Mouse (Mus musculus) Patski (cell line): ENCODE measurements around the gene Rcc1l. TPM values are rescaled to one million over a fixed set of nuclear protein-coding genes. Genes with fewer than 3 reads are reported as not detected.

Experiments used
- ATAC-seq: fragments of 100-300 bp; one replicate; pipeline ENCODE4 v1.8.0; 2021
- CTCF ChIA-PET: fragments of 350-600 bp; sonication (Branson Sonifier 250); formaldehyde crosslinking; loops from one replicate; lab custom pipeline; 2022; ENCODE audit warnings: inconsistent platforms; lab: Charles Lee
- POLR2A ChIA-PET: fragments of 350-600 bp; sonication (Branson Sonifier 250); formaldehyde crosslinking; loops from one replicate; lab custom pipeline; 2022; ENCODE audit warnings: antibody characterized with exemption, inconsistent platforms; lab: Charles Lee
- DNase-seq: peaks from one replicate; pipeline ENCODE4 v3.0.0-alpha.2; 2011; ENCODE audit warnings: low read depth, low spot score
- H3K27me3 ChIP-seq: fragments of 371-371 bp; one replicate; pipeline ENCODE4 v1.5.1; 2021
- CTCF ChIP-seq: fragments of 100-300 bp; IDR thresholded peaks from one replicate; pipeline ENCODE4 v1.5.1; 2021
- in situ Hi-C: fragments of 300-500 bp; cut with MboI; formaldehyde crosslinking; loops from 3 replicates; pipeline ENCODE4 v1.11.1; 2018; ENCODE audit warnings: low pct_unique_long_range_greater_than_20kb, mixed read lengths
- polyA plus RNA-seq: library from polyadenylated mRNA; unstranded; gene quantifications from one replicate; pipeline ENCODE4 v1.2.3, GENCODE M21; 2021

The Rcc1l gene
- polyA plus RNA-seq, 1 experiment from 2014 or later = 44.6 TPM

GRCm38 (mm10) chr5:134175696-134176095 is 878 bp downstream of the Rcc1l start:
- no peak for DNase-seq
- in situ Hi-C loops = no loop called here
- ChIA-PET CTCF (interaction anchor here (1.5 kb wide), 2 partner anchors 14 to 26 kb away, joined by 3 read pairs; no protein-coding TSS in a partner anchor), POLR2A (interaction anchor here (1.0 to 1.3 kb wide), 2 partner anchors 11 to 77 kb away, joined by 3 read pairs; no protein-coding TSS in a partner anchor)
- TF ChIP-seq CTCF = no peak
- peak; percentile 44 for ATAC-seq
- no peaks in the 10 kb centered on the region for H3K27me3 ChIP-seq

GRCm38 (mm10) chr5:134173206-134173605 is 3.4 kb downstream of the Rcc1l start:
- no peak for ATAC-seq
- DNase-seq = no peak
- in situ Hi-C loops = no loop called here
- no peaks in the 10 kb centered on the region for H3K27me3 ChIP-seq
- POLR2A ChIA-PET = no interaction called here
- CTCF ChIA-PET = interaction anchor here (0.7 to 1.2 kb wide), 3 partner anchors 11 to 50 kb away, joined by 3 read pairs; no protein-coding TSS in a partner anchor
- no peak for TF ChIP-seq CTCF

GRCm38 (mm10) chr5:134170167-134170566 is 6.4 kb downstream of the Rcc1l start:
- H3K27me3 ChIP-seq = no peaks in the 10 kb centered on the region
- no peak for DNase-seq
- in situ Hi-C loops = no loop called here
- ChIA-PET POLR2A (interaction anchor here (0.7 kb wide), 2 partner anchors 17 to 127 kb away, joined by 3 to 4 read pairs; no protein-coding TSS in a partner anchor), CTCF (no interaction called here)
- no peak for ATAC-seq
- TF ChIP-seq CTCF = no peak

GRCm38 (mm10) chr5:134169231-134169630 is 7.3 kb downstream of the Rcc1l start:
- in situ Hi-C loops = no loop called here
- DNase-seq (no peak), ATAC-seq (no peak)
- ChIA-PET POLR2A (no interaction called here), CTCF (no interaction called here)
- H3K27me3 ChIP-seq = no peaks in the 10 kb centered on the region
- no peak for TF ChIP-seq CTCF

GRCm38 (mm10) chr5:134168033-134168432 is 8.5 kb downstream of the Rcc1l start:
- in situ Hi-C loops = no loop called here
- CTCF ChIA-PET = no interaction called here
- no peak for TF ChIP-seq CTCF

GRCm38 (mm10) chr5:134166642-134167041 is 9.9 kb downstream of the Rcc1l start:
- in situ Hi-C loops = no loop called here
- TF ChIP-seq CTCF = no peak
- CTCF ChIA-PET = no interaction called here
- no peaks in the 10 kb centered on the region for H3K27me3 ChIP-seq
- DNase-seq = no peak
- POLR2A ChIA-PET = no interaction called here
- no peak for ATAC-seq

More at GRCm38 (mm10) chr5:134168033-134168432, 8.5 kb downstream of the Rcc1l start:
- DNase-seq (no peak), ATAC-seq (no peak)
- POLR2A ChIA-PET = no interaction called here
- no peaks in the 10 kb centered on the region for H3K27me3 ChIP-seq

- no peak for DNase-seq
- in situ Hi-C loops = no loop called here
- CTCF ChIA-PET = no interaction called here
These were observed 11.9 kb downstream of the Rcc1l start for GRCm38 (mm10) chr5:134164688-134165087.

GRCm38 (mm10) chr5:134155916-134156466 is 20.6 kb downstream of the Rcc1l start:
- TF ChIP-seq CTCF = no peak
- POLR2A ChIA-PET = no interaction called here

More at GRCm38 (mm10) chr5:134164688-134165087, 11.9 kb downstream of the Rcc1l start:
- no peak for TF ChIP-seq CTCF
- POLR2A ChIA-PET = interaction anchor here (0.9 kb wide), 1 partner anchor 11 kb away, joined by 3 read pairs; the partner anchor contains the start of gene Rcc1l
- no peaks in the 10 kb centered on the region for H3K27me3 ChIP-seq
- peak; percentile 39 for ATAC-seq

GRCm38 (mm10) chr5:134151895-134152294 is 24.7 kb downstream of the Rcc1l start:
- ATAC-seq (no peak), DNase-seq (no peak)
- in situ Hi-C loops = no loop called here
- H3K27me3 ChIP-seq = no peaks in the 10 kb centered on the region
- TF ChIP-seq CTCF = no peak
- ChIA-PET CTCF (no interaction called here), POLR2A (no interaction called here)

More at GRCm38 (mm10) chr5:134155916-134156466, 20.6 kb downstream of the Rcc1l start:
- no peaks in the 10 kb centered on the region for H3K27me3 ChIP-seq
- DNase-seq (no peak), ATAC-seq (no peak)
- in situ Hi-C loops = no loop called here
- CTCF ChIA-PET = no interaction called here

- POLR2A ChIA-PET = no interaction called here
- ATAC-seq (peak; percentile 1), DNase-seq (no peak)
- CTCF ChIA-PET = interaction anchor here (1.0 kb wide), 1 partner anchor 45 kb away, joined by 3 read pairs; no protein-coding TSS in a partner anchor
- no peaks in the 10 kb centered on the region for H3K27me3 ChIP-seq
- in situ Hi-C loops = no loop called here
- TF ChIP-seq CTCF = no peak
These were observed 28.4 kb downstream of the Rcc1l start for GRCm38 (mm10) chr5:134148153-134148552.

GRCm38 (mm10) chr5:134147194-134147753 is 29.3 kb downstream of the Rcc1l start:
- DNase-seq (peak; percentile 37), ATAC-seq (peak; percentile 8)
- in situ Hi-C loops = no loop called here
- no peaks in the 10 kb centered on the region for H3K27me3 ChIP-seq
- ChIA-PET CTCF (no interaction called here), POLR2A (no interaction called here)
- TF ChIP-seq CTCF = no peak
